Mouse (Mus musculus) embryonic facial prominence, embryonic 14.5 days (tissue): ENCODE results near the gene Exoc3l4. TPM values are rescaled to one million over a fixed set of nuclear protein-coding genes. Genes with fewer than 3 reads are reported as not detected.
A peak's percentile ranks its signal among the peaks of the same experiment; 100 is the strongest.

Experiments
- ATAC-seq: fragments of 200-750 bp; cut with Nextera tagmentation; 2 replicates; pipeline ENCODE4 v1.8.0; 2017; ENCODE audit warnings: low read depth, moderate number of reproducible peaks, moderate TSS enrichment
- DNase-seq: peaks from one replicate; pipeline ENCODE4 v3.0.0-alpha.2; 2015; ENCODE audit warnings: low spot score
- H3K27ac ChIP-seq: fragments of 300-500 bp; sonication (generic); replicated peaks from 2 replicates; pipeline ENCODE4 v1.5.1; 2014; ENCODE audit warnings: low read depth, mild to moderate bottlenecking, low read length, moderate library complexity
- H3K27me3 ChIP-seq: fragments of 300-500 bp; sonication (generic); replicated peaks from 2 replicates; pipeline ENCODE4 v1.6.1; 2014; ENCODE audit warnings: low read length; ENCODE audit not compliant: control insufficient read depth, insufficient read depth
- H3K36me3 ChIP-seq: fragments of 300-500 bp; sonication (generic); 2 replicates; pipeline ENCODE4 v1.6.1; 2014; ENCODE audit warnings: low read length, mixed read lengths; ENCODE audit not compliant: control insufficient read depth, insufficient read depth
- H3K4me1 ChIP-seq: fragments of 300-500 bp; sonication (generic); 2 replicates; pipeline ENCODE4 v1.6.1; 2014; ENCODE audit warnings: antibody characterized with exemption, low read length; ENCODE audit not compliant: control insufficient read depth, insufficient read depth
- H3K4me2 ChIP-seq: fragments of 300-500 bp; sonication (generic); 2 replicates; pipeline ENCODE4 v1.6.1; 2014; ENCODE audit warnings: low read depth, mild to moderate bottlenecking, low read length, moderate library complexity, mixed read lengths
- H3K4me3 ChIP-seq: fragments of 300-500 bp; sonication (generic); 2 replicates; pipeline ENCODE4 v1.5.1; 2014; ENCODE audit warnings: low read depth, mild to moderate bottlenecking, low read length
- H3K9ac ChIP-seq: fragments of 300-500 bp; sonication (generic); 2 replicates; pipeline ENCODE4 v1.6.1; 2014; ENCODE audit warnings: low read depth, mild to moderate bottlenecking, low read length, moderate library complexity, mixed read lengths
- H3K9me3 ChIP-seq: fragments of 300-500 bp; sonication (generic); 2 replicates; pipeline ENCODE4 v1.6.1; 2016; ENCODE audit warnings: low read length; ENCODE audit not compliant: control insufficient read depth
- WGBS: fragments of 180-500 bp; shearing (Covaris S2); extraction: QIAGEN DNeasy Blood & Tissue Kit; methylation state at CpG from one replicate; pipeline ENCODE4 v1.1.7; 2014; 5-methylcytosine and 5-hydroxymethylcytosine counted together
- polyA plus RNA-seq: library from polyadenylated mRNA; unstranded; fragments of >200 nt; fragmentation: Nextera tagmentation; extraction: Ambion mirVana; gene quantifications from 2 replicates; pipeline ENCODE4 v1.2.1, GENCODE M21; 2014

Exoc3l4 gene
- polyA plus RNA-seq, 1 experiment from 2014 or later = 9.4 TPM

- Histone ChIP-seq H3K27me3 (no peaks in the 10 kb centered on the region), H3K9me3 (no peaks in the 10 kb centered on the region), H3K27ac (no peak overlapping the region), H3K4me1 (no peaks in the 10 kb centered on the region), H3K4me2 (no peak overlapping the region), H3K36me3 (no peaks in the 10 kb centered on the region), H3K9ac (no peak overlapping the region), H3K4me3 (no peak overlapping the region)
- ATAC-seq (no peak), DNase-seq (no peak)
- 68% methylated on average over 5 of the region's 5 CpGs for WGBS
Observed at GRCm38 (mm10) chr12:111396997-111397396, 19.8 kb upstream of the Exoc3l4 start.

- Histone ChIP-seq H3K9me3 (no peaks in the 10 kb centered on the region), H3K36me3 (no peaks in the 10 kb centered on the region), H3K4me2 (no peak overlapping the region), H3K4me3 (no peak overlapping the region), H3K9ac (no peak overlapping the region), H3K4me1 (peaks cover 3% of the 10 kb centered on the region), H3K27ac (no peak overlapping the region), H3K27me3 (peaks cover 10% of the 10 kb centered on the region)
- ATAC-seq = peak; percentile 77
- DNase-seq = peak; percentile 86
- 19% methylated on average over 15 of the region's 15 CpGs for WGBS
Observed at GRCm38 (mm10) chr12:111401454-111402184, 15.2 kb upstream of the Exoc3l4 start.

- no peaks in the 10 kb centered on the region for H3K36me3 ChIP-seq
- peaks cover 6% of the 10 kb centered on the region for H3K4me1 ChIP-seq
- WGBS = 65% methylated on average over 10 of the region's 10 CpGs
- H3K27ac ChIP-seq = no peak overlapping the region
- H3K4me2 ChIP-seq = no peak overlapping the region
- H3K27me3 ChIP-seq = peaks cover 23% of the 10 kb centered on the region
- H3K4me3 ChIP-seq = no peak overlapping the region
- ATAC-seq (no peak), DNase-seq (no peak)
- no peak overlapping the region for H3K9ac ChIP-seq
- H3K9me3 ChIP-seq = no peaks in the 10 kb centered on the region
Observed at GRCm38 (mm10) chr12:111404880-111405279, 11.9 kb upstream of the Exoc3l4 start.

- H3K9me3 ChIP-seq = no peaks in the 10 kb centered on the region
- peaks cover 7% of the 10 kb centered on the region for H3K4me1 ChIP-seq
- H3K27ac ChIP-seq = no peak within 1 kb of the TSS
- H3K4me2 ChIP-seq = peak within 1 kb of the TSS; percentile 54
- ATAC-seq = no peak
- no peaks in the 10 kb centered on the region for H3K36me3 ChIP-seq
- H3K27me3 ChIP-seq = peaks cover 23% of the 10 kb centered on the region
- WGBS = 1% methylated on average over 20 of the region's 24 CpGs
- H3K4me3 ChIP-seq = peak within 1 kb of the TSS; percentile 26
- peak within 1 kb of the TSS; percentile 62 for H3K9ac ChIP-seq
- no peak for DNase-seq
Observed at GRCm38 (mm10) chr12:111406622-111407021, 10.2 kb upstream of the Exoc3l4 start, which contains the start of gene Lbhd2. Gene Lbhd2 (plus strand): TSS chr12:111406809.

GRCm38 (mm10) chr12:111409583-111409982 lies 7.2 kb upstream of the Exoc3l4 start:
- Histone ChIP-seq H3K4me3 (no peak overlapping the region), H3K4me2 (no peak overlapping the region), H3K36me3 (no peaks in the 10 kb centered on the region), H3K27ac (no peak overlapping the region), H3K27me3 (peaks cover 23% of the 10 kb centered on the region), H3K9me3 (no peaks in the 10 kb centered on the region), H3K4me1 (peaks cover 23% of the 10 kb centered on the region), H3K9ac (no peak overlapping the region)
- 22% methylated on average over 5 of the region's 5 CpGs for WGBS
- ATAC-seq (no peak), DNase-seq (peak; percentile 28)

GRCm38 (mm10) chr12:111411631-111412355 lies 5.0 kb upstream of the Exoc3l4 start:
- H3K9ac ChIP-seq = no peak overlapping the region
- H3K4me1 ChIP-seq = peaks cover 19% of the 10 kb centered on the region
- H3K4me3 ChIP-seq = no peak overlapping the region
- H3K9me3 ChIP-seq = no peaks in the 10 kb centered on the region
- ATAC-seq = no peak
- no peak overlapping the region for H3K4me2 ChIP-seq
- H3K36me3 ChIP-seq = no peaks in the 10 kb centered on the region
- 70% methylated on average over 7 of the region's 8 CpGs for WGBS
- H3K27ac ChIP-seq = peak overlapping the region; percentile 53; the same call in 1 of the 2 replicates
- H3K27me3 ChIP-seq = peaks cover 12% of the 10 kb centered on the region
- no peak for DNase-seq

GRCm38 (mm10) chr12:111412581-111413284 lies 4.1 kb upstream of the Exoc3l4 start:
- H3K36me3 ChIP-seq = no peaks in the 10 kb centered on the region
- DNase-seq = peak; percentile 54
- ATAC-seq = peak; percentile 24; the same call in 1 of the 2 replicates
- no peaks in the 10 kb centered on the region for H3K9me3 ChIP-seq
- H3K27ac ChIP-seq = peak overlapping the region; percentile 53
- peaks cover 2% of the 10 kb centered on the region for H3K27me3 ChIP-seq
- peak overlapping the region; percentile 57 for H3K4me2 ChIP-seq
- WGBS = 15% methylated on average over 12 of the region's 12 CpGs
- peak overlapping the region; percentile 59 for H3K9ac ChIP-seq
- H3K4me3 ChIP-seq = peak overlapping the region; percentile 28
- peaks cover 22% of the 10 kb centered on the region for H3K4me1 ChIP-seq

- peak; percentile 85 for ATAC-seq
- DNase-seq = peak; percentile 92
- Histone ChIP-seq H3K27ac (peak overlapping the region; percentile 53), H3K9ac (peak overlapping the region; percentile 59), H3K4me1 (peaks cover 27% of the 10 kb centered on the region), H3K4me3 (peak overlapping the region; percentile 28), H3K4me2 (peak overlapping the region; percentile 57), H3K27me3 (no peaks in the 10 kb centered on the region; the same call in none of the 2 replicates), H3K36me3 (no peaks in the 10 kb centered on the region), H3K9me3 (no peaks in the 10 kb centered on the region)
- 0% methylated on average over 21 of the region's 21 CpGs for WGBS
Observed at GRCm38 (mm10) chr12:111413300-111413699, 3.5 kb upstream of the Exoc3l4 start.
